Mouse (Mus musculus) CH12F3 (cell line): ENCODE data around the gene Snapc1.

Experiments used
- in situ Hi-C: fragments of 300-500 bp; cut with MboI; formaldehyde crosslinking; loops from 2 replicates; pipeline ENCODE4 v1.14.3; 2020; ENCODE audit warnings: low sequenced_read_pairs

Snapc1 gene

GRCm38 (mm10) chr12:73988393-73989008, 24.2 kb downstream of the Snapc1 start:
- in situ Hi-C loops: loop anchor here (25.0 kb wide), 1 partner anchor 426 kb away; no protein-coding TSS in a partner anchor

DNA sequence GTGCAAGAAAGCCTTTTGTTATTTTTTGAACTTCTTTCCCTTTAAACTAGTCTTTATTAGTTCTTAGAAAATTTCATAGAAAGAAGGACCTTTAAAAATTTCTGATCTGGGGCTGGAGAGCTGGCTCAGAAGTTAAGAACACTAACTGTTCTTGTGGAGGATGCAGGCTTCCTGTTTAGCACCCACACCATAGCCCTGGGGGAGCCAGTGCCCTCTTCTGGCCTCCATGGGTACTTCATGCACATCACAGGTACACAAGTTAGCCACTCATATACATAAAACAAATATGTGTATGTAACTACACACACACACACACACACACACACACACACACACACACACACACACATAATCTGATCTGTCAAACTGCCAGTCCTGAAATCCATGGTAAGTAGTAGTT, 25.3 kb downstream of the Snapc1 start:
- in situ Hi-C loops: loop anchor here (25.0 kb wide), 1 partner anchor 427 kb away; no protein-coding TSS in a partner anchor

- in situ Hi-C loops: loop anchor here (25.0 kb wide), 1 partner anchor 435 kb away; no protein-coding TSS in a partner anchor
Observed at GRCm38 (mm10) chr12:73996906-73997296, 32.6 kb downstream of the Snapc1 start.

DNA sequence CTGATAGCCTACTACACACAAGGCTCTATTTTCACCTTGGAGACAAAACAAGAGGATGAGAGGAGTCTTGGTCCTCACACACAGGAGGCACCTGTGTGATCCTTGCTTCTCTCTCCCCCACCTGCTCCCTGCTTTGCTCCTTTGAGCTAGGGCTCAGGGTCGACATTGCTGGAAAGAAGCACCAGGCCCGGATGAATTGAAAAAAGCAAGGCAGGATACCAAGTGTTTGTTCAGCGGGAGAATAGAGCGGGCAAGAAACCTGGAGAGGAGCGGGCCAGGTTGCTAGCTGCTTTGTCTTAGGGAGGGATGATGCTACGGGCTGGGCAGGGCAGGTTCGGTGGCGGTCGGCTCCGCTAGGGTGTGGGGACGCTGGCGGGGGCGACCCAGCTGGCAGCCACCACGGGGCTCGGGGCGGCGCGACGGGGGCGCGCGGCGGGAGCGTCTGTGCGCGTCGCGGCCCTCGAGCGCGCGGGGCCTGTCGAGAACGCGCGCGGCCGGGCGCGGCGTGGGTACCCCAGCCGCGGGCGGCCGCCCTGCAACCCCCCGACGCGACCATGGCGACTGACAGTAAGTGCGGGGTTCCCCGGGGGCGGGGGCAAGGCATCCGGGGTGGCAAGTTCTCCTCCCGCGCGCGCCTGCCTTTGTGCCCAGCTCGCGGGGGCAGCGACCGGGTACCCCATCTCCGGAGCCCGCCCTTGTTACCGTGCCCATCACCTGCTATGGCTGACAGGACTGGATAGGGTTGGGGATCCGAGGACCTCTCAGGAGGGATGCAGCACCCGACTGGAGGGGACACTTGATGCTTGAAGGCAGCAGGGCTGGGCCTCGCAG, 33.2 kb downstream of the Snapc1 start, which contains the start of gene Syt16:
Gene Syt16 (plus strand): TSS at position 365 of the 831 bp plus-strand sequence.
- in situ Hi-C loops: loop anchor here (25.0 kb wide), 1 partner anchor 435 kb away; no protein-coding TSS in a partner anchor

DNA sequence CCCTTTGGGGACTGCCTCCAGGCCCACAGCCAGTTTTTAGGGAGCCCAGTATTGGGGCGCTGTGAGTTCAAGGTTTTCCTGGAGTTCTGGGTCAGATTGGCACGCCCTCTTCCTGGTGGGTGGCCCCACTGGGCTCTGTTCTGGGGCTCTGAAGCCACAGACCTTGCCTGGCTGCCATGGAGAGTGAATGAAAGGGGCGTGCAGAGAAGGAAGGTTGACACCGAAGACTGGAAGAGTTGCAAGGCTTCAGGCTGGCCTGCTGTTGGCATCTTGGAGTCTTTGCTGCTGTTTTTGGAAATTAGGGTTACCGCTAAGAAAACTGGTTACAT, 33.8 kb downstream of the Snapc1 start:
- in situ Hi-C loops: loop anchor here (25.0 kb wide), 1 partner anchor 436 kb away; no protein-coding TSS in a partner anchor

- in situ Hi-C loops: loop anchor here (10.0 kb wide), 1 partner anchor 298 kb away; no protein-coding TSS in a partner anchor
Observed at GRCm38 (mm10) chr12:74002449-74002848, 38.2 kb downstream of the Snapc1 start.

DNA sequence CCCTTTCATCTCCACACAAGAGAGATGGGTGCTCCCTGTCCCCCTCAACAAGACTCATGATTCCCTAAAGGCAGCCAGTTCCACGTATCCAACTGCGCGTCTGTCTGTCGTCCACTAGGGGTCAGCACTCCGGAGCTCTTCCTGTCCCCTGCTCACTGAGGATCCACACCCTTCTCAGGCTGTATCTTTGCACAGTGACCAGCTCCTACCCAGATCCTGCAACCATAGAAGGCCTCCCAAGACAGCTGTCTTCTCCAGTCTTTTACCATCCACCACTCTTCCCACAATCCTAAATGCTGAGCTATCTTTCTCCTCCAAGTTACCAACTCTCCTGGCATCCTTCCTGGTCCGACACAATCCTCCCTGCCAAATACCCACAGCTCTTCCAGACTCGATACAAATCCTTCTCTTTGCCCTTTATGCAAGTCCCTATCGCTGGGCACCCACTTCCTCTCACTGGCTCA, 45.2 kb downstream of the Snapc1 start:
- in situ Hi-C loops: loop anchor here (10.0 kb wide), 1 partner anchor 305 kb away; no protein-coding TSS in a partner anchor

DNA sequence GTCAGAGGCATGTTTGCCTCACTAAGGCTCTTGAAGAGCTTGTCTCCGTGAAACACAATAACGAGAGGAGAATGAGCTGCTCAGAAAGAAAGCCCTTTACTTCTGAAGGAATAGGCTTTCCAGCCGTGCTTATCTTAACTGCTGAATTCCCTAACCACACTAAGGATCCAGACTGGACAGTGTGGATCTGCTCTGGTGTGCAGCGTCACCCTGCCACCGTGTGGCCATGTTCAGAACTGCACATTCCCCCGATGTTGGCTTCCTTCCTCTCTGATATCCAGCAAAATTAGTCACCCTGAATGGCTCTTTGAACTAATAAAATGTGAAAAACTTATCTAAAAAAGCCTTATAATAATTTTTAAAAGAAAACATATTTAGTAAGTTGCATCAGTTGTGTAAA, 49.5 kb downstream of the Snapc1 start:
- in situ Hi-C loops: no loop called here

GRCm38 (mm10) chr12:74014739-74015270, 50.5 kb downstream of the Snapc1 start:
- in situ Hi-C loops: no loop called here

- in situ Hi-C loops: no loop called here
Observed at GRCm38 (mm10) chr12:74015491-74015890, 51.2 kb downstream of the Snapc1 start.

DNA sequence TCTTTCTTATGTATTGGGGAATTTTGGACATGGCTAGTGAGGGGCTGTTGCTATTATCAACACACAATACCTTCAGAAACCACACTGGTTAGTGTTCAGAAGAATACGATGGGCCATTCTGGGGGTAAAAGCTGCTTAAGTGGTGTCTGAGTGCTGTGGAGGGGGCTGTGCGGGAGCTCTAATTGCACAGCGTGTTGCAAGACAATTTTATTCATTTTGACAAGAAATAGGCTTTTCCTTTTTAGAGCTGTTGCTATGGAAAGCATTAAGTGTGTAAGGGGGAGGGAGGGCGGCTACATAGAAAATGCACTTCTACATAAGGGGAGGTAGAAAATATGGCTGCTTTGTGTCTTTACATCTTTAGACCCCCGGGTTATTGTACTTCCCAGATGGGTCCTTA, 59.0 kb downstream of the Snapc1 start:
- in situ Hi-C loops: no loop called here

DNA sequence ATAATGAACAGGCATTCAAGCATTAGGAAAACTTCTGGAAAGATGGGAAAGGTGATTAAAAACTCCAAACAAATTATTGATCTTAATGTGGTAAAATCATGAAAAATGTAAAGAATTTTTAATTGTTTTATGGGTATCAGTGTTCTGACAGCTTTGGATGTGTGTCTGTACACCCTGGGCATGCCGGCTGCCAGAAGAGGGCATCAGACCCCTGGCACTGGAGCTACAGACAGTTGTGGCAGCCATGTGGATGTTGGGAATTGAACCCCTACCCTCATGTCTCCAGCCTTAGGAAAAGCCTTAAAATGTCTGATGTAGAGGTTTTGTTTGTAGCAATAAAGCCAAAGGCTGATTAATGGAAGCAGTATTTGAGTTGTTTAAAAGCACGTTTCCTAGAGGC, 60.6 kb downstream of the Snapc1 start:
- in situ Hi-C loops: no loop called here
